Mouse (Mus musculus) Patski (cell line): ENCODE results near the gene Styxl1. TPM values are rescaled to one million over a fixed set of nuclear protein-coding genes. Genes with fewer than 3 reads are reported as not detected.

Experiments
- ATAC-seq: fragments of 100-300 bp; one replicate; pipeline ENCODE4 v1.8.0; 2021
- CTCF ChIA-PET: fragments of 350-600 bp; sonication (Branson Sonifier 250); formaldehyde crosslinking; loops from one replicate; lab custom pipeline; 2022; ENCODE audit warnings: inconsistent platforms; lab: Charles Lee
- POLR2A ChIA-PET: fragments of 350-600 bp; sonication (Branson Sonifier 250); formaldehyde crosslinking; loops from one replicate; lab custom pipeline; 2022; ENCODE audit warnings: antibody characterized with exemption, inconsistent platforms; lab: Charles Lee
- DNase-seq: peaks from one replicate; pipeline ENCODE4 v3.0.0-alpha.2; 2011; ENCODE audit warnings: low read depth, low spot score
- H3K27me3 ChIP-seq: fragments of 371-371 bp; one replicate; pipeline ENCODE4 v1.5.1; 2021
- CTCF ChIP-seq: fragments of 100-300 bp; IDR thresholded peaks from one replicate; pipeline ENCODE4 v1.5.1; 2021
- in situ Hi-C: fragments of 300-500 bp; cut with MboI; formaldehyde crosslinking; loops from 3 replicates; pipeline ENCODE4 v1.11.1; 2018; ENCODE audit warnings: low pct_unique_long_range_greater_than_20kb, mixed read lengths
- polyA plus RNA-seq: library from polyadenylated mRNA; unstranded; gene quantifications from one replicate; pipeline ENCODE4 v1.2.3, GENCODE M21; 2021

The Styxl1 gene
- polyA plus RNA-seq, 1 experiment from 2014 or later = 1.5 TPM

DNA sequence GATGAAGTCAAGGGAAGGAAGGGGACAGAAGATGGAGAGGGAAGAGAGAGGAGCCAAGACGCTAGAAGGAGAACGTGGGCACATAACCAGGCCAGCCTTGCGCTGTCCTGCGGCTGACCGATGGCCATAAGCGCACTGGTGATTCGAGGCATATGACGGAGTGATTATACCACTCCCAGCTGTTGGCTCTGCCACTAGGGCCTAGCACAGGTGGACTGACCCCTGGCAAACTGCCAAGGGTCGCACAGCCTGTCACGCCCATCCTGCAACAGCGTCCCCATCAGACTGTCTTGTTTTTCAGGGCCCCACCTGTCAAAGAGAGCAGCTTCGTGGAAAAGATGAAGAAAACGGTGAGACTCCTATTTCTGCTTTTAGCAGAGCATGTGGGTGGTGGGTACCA lies 49.8 kb downstream of the Styxl1 start:
- ATAC-seq (no peak), DNase-seq (no peak)
- in situ Hi-C loops = no loop called here
- H3K27me3 ChIP-seq = no peaks in the 10 kb centered on the region
- POLR2A ChIA-PET = no interaction called here
- CTCF ChIA-PET = interaction anchor here (0.8 to 1.2 kb wide), 3 partner anchors 14 to 98 kb away, joined by 3 to 4 read pairs (median 3); no protein-coding TSS in a partner anchor
- TF ChIP-seq CTCF = no peak

DNA sequence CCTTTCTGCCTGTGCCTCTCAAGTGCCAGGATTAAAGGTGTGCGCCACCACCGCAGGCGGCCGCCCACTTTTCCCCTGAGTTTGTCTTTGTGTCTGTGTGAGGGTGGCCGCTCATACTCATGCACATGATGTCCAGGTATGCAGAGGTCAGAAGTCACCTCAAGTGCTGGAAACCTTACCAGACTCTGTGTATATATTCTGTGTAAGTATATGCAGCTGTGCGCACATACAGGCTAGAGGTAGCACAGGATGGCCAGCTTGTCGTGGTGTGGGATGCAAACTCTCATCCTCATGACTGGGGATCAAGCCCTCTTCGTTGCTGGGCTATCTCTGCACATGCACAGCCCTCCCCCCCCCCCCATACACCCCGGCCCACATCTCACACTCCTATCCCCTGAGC lies 50.3 kb downstream of the Styxl1 start:
- CTCF ChIA-PET = interaction anchor here (0.9 to 1.2 kb wide), 2 partner anchors 36 to 91 kb away, joined by 3 read pairs; no protein-coding TSS in a partner anchor
- POLR2A ChIA-PET = no interaction called here
- no peak for ATAC-seq
- in situ Hi-C loops = no loop called here
- no peak for DNase-seq
- no peak for TF ChIP-seq CTCF
- H3K27me3 ChIP-seq = no peaks in the 10 kb centered on the region

DNA sequence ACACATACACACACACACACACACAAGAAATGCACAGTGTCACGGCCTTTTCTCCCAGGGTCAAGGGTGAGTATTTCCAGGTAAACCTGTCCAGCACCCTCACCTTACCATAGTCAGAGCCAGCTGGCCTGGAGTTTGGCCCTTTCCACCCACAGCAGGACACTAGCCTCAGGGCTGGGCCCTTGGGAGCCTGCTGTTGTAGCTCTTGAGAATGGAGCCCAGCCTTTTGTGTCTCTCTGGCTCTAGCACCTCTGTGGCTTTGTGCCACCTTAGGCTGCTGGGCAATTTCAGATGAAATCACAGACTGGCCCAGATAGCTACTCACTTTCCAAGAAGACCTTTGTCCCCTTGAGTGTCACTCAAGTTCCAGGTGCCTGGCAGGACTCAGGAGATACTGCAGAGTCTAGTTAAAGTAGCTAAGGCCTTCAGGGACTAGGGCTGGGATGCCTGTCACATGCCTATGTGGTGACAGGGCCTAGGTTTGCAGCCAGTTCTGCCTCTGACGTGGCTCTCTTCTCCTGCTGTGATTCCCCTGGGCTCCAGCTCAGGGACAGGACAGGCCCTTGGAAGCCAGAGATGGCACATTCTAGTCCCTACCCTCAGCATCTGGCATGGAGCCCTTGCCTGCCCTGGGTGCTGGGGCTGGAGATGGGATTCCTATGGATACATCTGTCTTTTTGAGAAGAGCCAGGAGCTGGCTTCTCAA lies 51.4 kb downstream of the Styxl1 start:
- ChIA-PET POLR2A (interaction anchor here (0.6 to 2.4 kb wide), 2 partner anchors 14 to 53 kb away, joined by 5 to 9 read pairs; no protein-coding TSS in a partner anchor), CTCF (interaction anchor here (0.9 to 2.5 kb wide), 8 partner anchors 12 to 217 kb away, joined by 3 to 12 read pairs (median 4); partner anchors contain the start of gene Tmem120a)
- no peak for TF ChIP-seq CTCF
- in situ Hi-C loops = no loop called here
- DNase-seq (no peak), ATAC-seq (no peak)
- H3K27me3 ChIP-seq = no peaks in the 10 kb centered on the region

DNA sequence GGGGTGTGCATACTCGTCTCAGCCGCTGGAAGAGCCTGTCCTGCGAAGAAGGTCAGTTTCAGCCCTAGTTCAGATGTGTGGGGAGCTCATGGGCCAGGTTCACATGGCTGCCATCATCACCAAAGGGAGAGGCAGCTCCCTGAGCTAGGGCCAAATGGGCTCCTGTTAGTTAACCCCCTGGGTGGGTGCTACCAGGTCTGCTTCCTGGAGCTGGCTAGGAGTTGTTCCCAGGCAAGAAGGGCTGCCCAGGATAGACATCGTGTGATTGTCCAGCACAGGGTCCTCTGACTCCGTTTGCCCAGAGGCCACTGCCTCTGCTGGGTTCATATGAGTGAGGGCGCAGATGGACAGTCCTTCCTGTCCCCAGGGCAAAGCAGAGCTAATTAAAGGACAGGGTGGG lies 52.2 kb downstream of the Styxl1 start:
- ATAC-seq = no peak
- ChIA-PET POLR2A (interaction anchor here (1.4 to 2.4 kb wide), 2 partner anchors 13 to 22 kb away, joined by 3 to 9 read pairs; no protein-coding TSS in a partner anchor), CTCF (interaction anchor here (0.9 to 2.5 kb wide), 5 partner anchors 12 to 217 kb away, joined by 3 to 12 read pairs (median 4); partner anchors contain the start of gene Tmem120a)
- H3K27me3 ChIP-seq = no peaks in the 10 kb centered on the region
- DNase-seq = no peak
- no peak for TF ChIP-seq CTCF
- in situ Hi-C loops = no loop called here

DNA sequence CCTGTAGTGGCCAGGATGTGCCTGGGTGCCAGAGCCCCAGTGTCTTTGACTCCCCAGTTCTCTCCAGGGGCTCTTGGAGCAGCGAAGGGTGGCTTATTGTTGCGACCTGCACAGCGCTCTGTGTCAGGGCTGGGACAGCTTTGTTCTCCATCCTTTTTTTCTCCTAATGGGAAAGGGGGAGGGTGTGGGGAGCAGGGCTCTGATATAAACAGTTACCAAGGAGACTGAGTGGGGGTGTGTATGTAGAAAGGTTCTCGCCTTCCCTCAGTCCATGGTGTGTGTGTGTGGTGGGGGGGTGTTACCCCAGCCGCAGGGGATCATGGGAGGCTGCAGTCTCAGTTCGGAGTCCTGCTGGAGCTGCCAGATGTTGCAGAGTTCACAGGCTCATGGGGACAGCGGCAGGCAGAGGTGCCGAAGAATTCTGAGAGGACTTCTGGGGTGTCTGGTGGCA lies 52.8 kb downstream of the Styxl1 start:
- peak; percentile 6 for ATAC-seq
- no peaks in the 10 kb centered on the region for H3K27me3 ChIP-seq
- DNase-seq = no peak
- in situ Hi-C loops = no loop called here
- TF ChIP-seq CTCF = no peak
- CTCF ChIA-PET = interaction anchor here (1.0 to 2.5 kb wide), 4 partner anchors 9 to 23 kb away, joined by 4 to 12 read pairs (median 6); partner anchors contain the start of gene Tmem120a
- POLR2A ChIA-PET = interaction anchor here (1.4 to 2.4 kb wide), 3 partner anchors 8 to 22 kb away, joined by 3 to 9 read pairs (median 7); no protein-coding TSS in a partner anchor

DNA sequence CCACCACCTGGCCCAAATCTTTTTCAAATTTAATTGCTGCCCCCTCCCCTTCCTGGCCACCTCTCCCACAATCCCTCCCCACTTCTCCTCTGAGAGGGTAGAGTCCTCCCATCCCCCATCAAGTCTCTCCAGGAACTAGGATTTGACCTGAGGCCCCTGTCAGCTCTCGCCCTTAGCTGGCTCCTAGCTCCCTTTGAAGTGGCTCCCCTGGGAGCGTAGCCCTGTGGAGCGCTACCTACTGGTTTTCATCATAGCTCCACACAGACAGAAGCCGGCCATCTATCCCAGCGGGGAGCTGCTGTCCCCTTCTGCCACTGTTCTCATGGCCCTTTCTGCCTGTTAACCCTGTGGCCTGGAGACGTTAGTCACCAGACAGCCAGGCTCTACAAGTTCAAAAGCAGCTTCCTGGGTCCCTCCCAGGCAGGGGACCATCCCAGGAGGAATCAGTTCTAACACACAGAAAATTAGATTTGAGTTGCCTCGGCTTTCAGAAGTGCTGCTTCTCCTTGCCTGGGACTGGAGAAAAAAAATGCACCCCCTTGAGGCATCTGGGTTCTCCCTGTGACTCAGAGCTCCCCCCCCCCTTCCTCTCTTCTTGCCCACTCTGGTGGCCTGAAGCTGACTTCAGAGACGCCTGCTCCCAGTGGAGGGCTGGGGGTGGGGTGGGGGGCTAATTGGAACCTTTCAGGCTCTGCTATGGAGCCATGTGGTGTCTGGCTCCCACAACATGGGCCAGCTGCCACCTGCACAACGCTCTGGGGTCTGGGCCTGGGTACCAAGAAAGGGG lies 53.5 kb downstream of the Styxl1 start:
- no peak for ATAC-seq
- ChIA-PET CTCF (interaction anchor here (1.0 to 1.6 kb wide), 2 partner anchors 10 to 22 kb away, joined by 4 to 6 read pairs; no protein-coding TSS in a partner anchor), POLR2A (interaction anchor here (1.4 to 2.4 kb wide), 3 partner anchors 9 to 21 kb away, joined by 3 to 9 read pairs (median 7); no protein-coding TSS in a partner anchor)
- no peak for TF ChIP-seq CTCF
- no peak for DNase-seq
- no peaks in the 10 kb centered on the region for H3K27me3 ChIP-seq
- in situ Hi-C loops = loop anchor here (25.0 kb wide), 1 partner anchor 1363 kb away; no protein-coding TSS in a partner anchor

DNA sequence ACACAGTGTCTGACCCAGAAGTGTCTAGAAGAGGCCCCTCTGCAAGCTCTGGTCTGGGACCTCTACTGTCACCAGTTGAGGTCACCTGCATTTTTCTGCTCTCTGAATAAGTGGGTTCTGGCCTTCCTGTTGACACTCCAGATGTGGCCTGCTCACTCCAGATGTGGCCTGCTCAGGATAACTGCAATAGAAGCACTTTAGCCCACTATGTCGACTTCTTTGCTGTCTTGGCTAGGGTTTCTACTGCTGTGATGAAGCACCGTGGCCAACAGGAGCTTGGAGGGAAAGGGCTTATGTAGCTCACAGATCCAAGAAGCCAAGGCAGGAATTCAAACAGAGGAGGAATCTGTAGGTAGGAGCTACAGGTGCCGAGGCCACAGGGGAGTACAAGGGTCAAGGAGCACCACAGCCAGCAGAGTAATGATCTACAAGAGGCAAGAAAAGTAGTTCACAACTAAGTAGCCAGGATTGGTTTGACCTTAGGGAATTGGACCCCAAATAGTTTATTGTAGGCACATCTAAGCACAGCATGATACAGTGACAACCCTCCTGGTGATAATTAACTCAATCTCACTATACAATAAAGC lies 54.9 kb downstream of the Styxl1 start:
- DNase-seq (no peak), ATAC-seq (no peak)
- in situ Hi-C loops = loop anchor here (25.0 kb wide), 1 partner anchor 1364 kb away; no protein-coding TSS in a partner anchor
- H3K27me3 ChIP-seq = no peaks in the 10 kb centered on the region
- ChIA-PET POLR2A (interaction anchor here (0.6 to 2.1 kb wide), 3 partner anchors 9 to 714 kb away, joined by 5 to 7 read pairs (median 6); partner anchors contain the start of gene Abhd11), CTCF (interaction anchor here (1.3 to 1.5 kb wide), 2 partner anchors 33 to 93 kb away, joined by 4 to 6 read pairs; no protein-coding TSS in a partner anchor)
- no peak for TF ChIP-seq CTCF

DNA sequence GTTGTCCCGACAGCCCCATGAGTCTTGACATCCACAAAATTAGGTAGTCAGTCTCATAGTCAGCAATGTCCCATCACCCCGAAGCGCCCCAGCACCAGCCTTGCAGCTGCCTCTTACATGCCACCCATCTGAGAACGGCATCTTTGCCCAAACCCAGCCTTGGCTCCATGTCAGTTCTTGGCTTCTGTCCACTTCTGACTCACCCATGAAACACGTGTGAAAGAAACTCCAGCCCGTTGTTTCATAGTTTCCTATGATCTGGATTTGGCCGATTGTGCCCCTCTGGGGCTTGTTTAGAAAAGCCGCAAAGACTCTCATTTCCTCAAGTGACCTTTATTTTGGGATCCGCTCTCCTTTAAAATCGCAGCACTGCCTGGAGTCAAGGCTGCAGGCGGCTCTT lies 56.1 kb downstream of the Styxl1 start:
- ATAC-seq (no peak), DNase-seq (peak; percentile 66)
- in situ Hi-C loops = loop anchor here (25.0 kb wide), 1 partner anchor 1365 kb away; no protein-coding TSS in a partner anchor
- no peak for TF ChIP-seq CTCF
- H3K27me3 ChIP-seq = no peaks in the 10 kb centered on the region
- ChIA-PET CTCF (no interaction called here), POLR2A (no interaction called here)

DNA sequence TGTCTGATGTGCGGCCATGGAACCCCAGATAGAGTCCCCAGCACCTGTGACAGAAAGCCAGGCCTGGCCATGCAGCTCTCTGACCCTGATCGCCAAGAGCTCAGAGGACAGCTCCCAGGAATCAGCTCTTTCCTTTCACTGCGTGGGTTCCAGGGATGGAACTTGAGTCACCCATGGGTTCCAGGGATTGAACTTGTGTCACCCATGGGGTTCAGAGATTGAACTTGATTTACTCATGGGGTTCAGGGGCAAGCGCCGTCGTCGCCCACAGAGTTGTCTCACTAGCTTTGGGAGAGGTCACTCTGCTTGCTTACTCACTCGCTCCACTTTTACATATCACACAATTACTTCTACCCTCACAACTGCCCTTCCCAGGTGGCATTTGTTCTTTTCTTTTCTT lies 57.1 kb downstream of the Styxl1 start:
- TF ChIP-seq CTCF = no peak
- ATAC-seq (no peak), DNase-seq (no peak)
- ChIA-PET CTCF (interaction anchor here (1.0 kb wide), 1 partner anchor 91 kb away, joined by 3 read pairs; no protein-coding TSS in a partner anchor), POLR2A (no interaction called here)
- H3K27me3 ChIP-seq = no peaks in the 10 kb centered on the region
- in situ Hi-C loops = loop anchor here (25.0 kb wide), 1 partner anchor 1366 kb away; no protein-coding TSS in a partner anchor
